Mouse (Mus musculus): ENCODE data around the gene Rap1gap. TPM values are rescaled to one million over a fixed set of nuclear protein-coding genes. Genes with fewer than 3 reads are reported as not detected.

Rap1gap gene
- polyA plus RNA-seq, 2 experiments, result 1.7 to 2.7 TPM

GRCm38 (mm10) chr4:137665791-137666190, 1.3 kb downstream of the Rap1gap start:
- TF ChIP-seq CTCF (IDR thresholded peaks at IDR 0.05; ENCODE audit: low read depth), result no peak
- TF ChIP-seq EP300 (IDR thresholded peaks at IDR 0.05; ENCODE audit: low read depth), result no peak
- no peaks in the 10 kb centered on the region for H3K4me1 ChIP-seq (replicated peaks; ENCODE audit: control insufficient read depth in 2 of 2, insufficient read depth in 2 of 2, low read length in 1 of 2)
- peaks cover 26% of the 10 kb centered on the region for H3K27me3 ChIP-seq (ENCODE audit: control insufficient read depth, insufficient read depth, low read length)
- no peak overlapping the region for H3K4me3 ChIP-seq (ENCODE audit: insufficient read depth in 1 of 2, low read depth in 2 of 2, low read length in 2 of 2)
- no peak overlapping the region for H3K27ac ChIP-seq
- H3K9me3 ChIP-seq (ENCODE audit: control insufficient read depth, low read length), result no peaks in the 10 kb centered on the region
- 67% methylated on average over 5 of the region's 5 CpGs for WGBS (ENCODE audit: insufficient replicate concordance)
- no peaks in the 10 kb centered on the region for H3K36me3 ChIP-seq (replicated peaks; ENCODE audit: control insufficient read depth, insufficient read depth, low read depth)
- no peak for ATAC-seq (ENCODE audit: insufficient read depth)
- DNase-seq (ENCODE audit: low read depth in 3 of 3, low spot score in 3 of 3), result no peak
- no peak overlapping the region for H3K4me2 ChIP-seq (ENCODE audit: low read depth)
- H3K9ac ChIP-seq (replicated peaks), result no peak overlapping the region

- Histone ChIP-seq H3K27me3 (ENCODE audit: control insufficient read depth, insufficient read depth, low read length) (peaks cover 26% of the 10 kb centered on the region), H3K9me3 (ENCODE audit: control insufficient read depth, low read length) (no peaks in the 10 kb centered on the region), H3K4me2 (ENCODE audit: low read depth) (no peak overlapping the region), H3K4me1 (replicated peaks; ENCODE audit: control insufficient read depth in 2 of 2, insufficient read depth in 2 of 2, low read length in 1 of 2) (no peaks in the 10 kb centered on the region), H3K36me3 (replicated peaks; ENCODE audit: control insufficient read depth, insufficient read depth, low read depth) (no peaks in the 10 kb centered on the region), H3K9ac (replicated peaks) (no peak overlapping the region), H3K27ac (no peak overlapping the region), H3K4me3 (ENCODE audit: insufficient read depth in 1 of 2, low read depth in 2 of 2, low read length in 2 of 2) (no peak overlapping the region)
- WGBS (ENCODE audit: insufficient replicate concordance), result 52% methylated on average over 5 of the region's 5 CpGs
- DNase-seq (ENCODE audit: low read depth in 3 of 3, low spot score in 3 of 3) (no peak), ATAC-seq (ENCODE audit: insufficient read depth) (no peak)
- TF ChIP-seq EP300 (IDR thresholded peaks at IDR 0.05; ENCODE audit: low read depth) (no peak), CTCF (IDR thresholded peaks at IDR 0.05; ENCODE audit: low read depth) (no peak)
Measured at GRCm38 (mm10) chr4:137666283-137666957, 1.9 kb downstream of the Rap1gap start.

DNA sequence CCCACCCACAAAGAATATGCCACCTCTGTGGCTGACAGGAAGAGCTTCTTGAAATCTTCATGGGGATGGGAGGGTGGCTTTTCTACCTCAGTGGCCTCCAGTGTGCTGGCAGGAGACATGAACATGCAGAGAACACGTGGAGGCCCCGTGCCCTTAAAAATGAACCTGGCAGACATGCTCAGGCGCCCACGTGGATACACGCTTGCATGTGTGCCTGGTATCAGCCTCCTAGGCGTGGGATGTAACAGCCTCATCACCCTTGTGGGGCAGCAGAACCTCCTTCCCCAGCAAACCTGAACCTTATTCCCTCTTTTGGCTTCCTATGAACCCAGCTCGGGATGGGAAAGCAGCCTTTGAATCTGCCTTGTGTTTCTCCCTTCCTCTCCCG, 2.4 kb downstream of the Rap1gap start:
- H3K9me3 ChIP-seq (ENCODE audit: control insufficient read depth, low read length), result no peaks in the 10 kb centered on the region
- no peaks in the 10 kb centered on the region for H3K4me1 ChIP-seq (replicated peaks; ENCODE audit: control insufficient read depth in 2 of 2, insufficient read depth in 2 of 2, low read length in 1 of 2)
- no peak overlapping the region for H3K27ac ChIP-seq
- WGBS (ENCODE audit: insufficient replicate concordance), result 50% methylated on average over 8 of the region's 8 CpGs
- H3K36me3 ChIP-seq (replicated peaks; ENCODE audit: control insufficient read depth, insufficient read depth, low read depth), result no peaks in the 10 kb centered on the region
- H3K4me3 ChIP-seq (ENCODE audit: insufficient read depth in 1 of 2, low read depth in 2 of 2, low read length in 2 of 2), result no peak overlapping the region
- peaks cover 26% of the 10 kb centered on the region for H3K27me3 ChIP-seq (ENCODE audit: control insufficient read depth, insufficient read depth, low read length)
- H3K4me2 ChIP-seq (ENCODE audit: low read depth), result no peak overlapping the region
- no peak overlapping the region for H3K9ac ChIP-seq (replicated peaks)
- DNase-seq (ENCODE audit: low read depth in 3 of 3, low spot score in 3 of 3) (no peak), ATAC-seq (ENCODE audit: insufficient read depth) (no peak)
- TF ChIP-seq EP300 (IDR thresholded peaks at IDR 0.05; ENCODE audit: low read depth) (no peak), CTCF (IDR thresholded peaks at IDR 0.05; ENCODE audit: low read depth) (no peak)

- no peak overlapping the region for H3K27ac ChIP-seq
- DNase-seq (ENCODE audit: low read depth in 3 of 3, low spot score in 3 of 3) (no peak), ATAC-seq (ENCODE audit: insufficient read depth) (no peak)
- WGBS (ENCODE audit: insufficient replicate concordance), result 36% methylated on average over 5 of the region's 5 CpGs
- H3K27me3 ChIP-seq (ENCODE audit: control insufficient read depth, insufficient read depth, low read length), result peaks cover 26% of the 10 kb centered on the region
- no peak overlapping the region for H3K4me2 ChIP-seq (ENCODE audit: low read depth)
- H3K4me3 ChIP-seq (ENCODE audit: insufficient read depth in 1 of 2, low read depth in 2 of 2, low read length in 2 of 2), result no peak overlapping the region
- no peak for TF ChIP-seq EP300 (IDR thresholded peaks at IDR 0.05; ENCODE audit: low read depth)
- H3K36me3 ChIP-seq (replicated peaks; ENCODE audit: control insufficient read depth, insufficient read depth, low read depth), result no peaks in the 10 kb centered on the region
- H3K4me1 ChIP-seq (replicated peaks; ENCODE audit: control insufficient read depth in 2 of 2, insufficient read depth in 2 of 2, low read length in 1 of 2), result no peaks in the 10 kb centered on the region
- no peaks in the 10 kb centered on the region for H3K9me3 ChIP-seq (ENCODE audit: control insufficient read depth, low read length)
- no peak overlapping the region for H3K9ac ChIP-seq (replicated peaks)
Measured at GRCm38 (mm10) chr4:137667747-137668146, 3.2 kb downstream of the Rap1gap start.

GRCm38 (mm10) chr4:137671711-137672500, 7.4 kb downstream of the Rap1gap start:
- no peak for DNase-seq (ENCODE audit: low read depth in 3 of 3, low spot score in 3 of 3)
- no peak overlapping the region for H3K4me2 ChIP-seq (ENCODE audit: low read depth)
- H3K36me3 ChIP-seq (replicated peaks; ENCODE audit: control insufficient read depth, insufficient read depth, low read depth), result no peaks in the 10 kb centered on the region
- 48% methylated on average over 13 of the region's 13 CpGs for WGBS (ENCODE audit: insufficient replicate concordance)
- no peaks in the 10 kb centered on the region for H3K27me3 ChIP-seq (ENCODE audit: control insufficient read depth, insufficient read depth, low read length)
- no peak overlapping the region for H3K4me3 ChIP-seq (ENCODE audit: insufficient read depth in 1 of 2, low read depth in 2 of 2, low read length in 2 of 2)
- H3K9ac ChIP-seq (replicated peaks), result no peak overlapping the region
- ATAC-seq (ENCODE audit: insufficient read depth), result no peak
- H3K9me3 ChIP-seq (ENCODE audit: control insufficient read depth, low read length), result no peaks in the 10 kb centered on the region
- no peaks in the 10 kb centered on the region for H3K4me1 ChIP-seq (replicated peaks; ENCODE audit: control insufficient read depth in 2 of 2, insufficient read depth in 2 of 2, low read length in 1 of 2)
- H3K27ac ChIP-seq, result no peak overlapping the region
- no peak for TF ChIP-seq EP300 (IDR thresholded peaks at IDR 0.05; ENCODE audit: low read depth)
- no peak for TF ChIP-seq CTCF (IDR thresholded peaks at IDR 0.05; ENCODE audit: low read depth)

Data from liver, embryonic 14.5 days (tissue).